Mouse (Mus musculus) cerebellum, postnatal 25 days (tissue): ENCODE results near the gene Vamp8.

Experiments
- DNase-seq, 2 experiments: peaks; one replicate each; pipeline ENCODE4 v3.0.0; 2021; ENCODE audit warnings: mixed read lengths in 2 of 2

The Vamp8 gene

DNA sequence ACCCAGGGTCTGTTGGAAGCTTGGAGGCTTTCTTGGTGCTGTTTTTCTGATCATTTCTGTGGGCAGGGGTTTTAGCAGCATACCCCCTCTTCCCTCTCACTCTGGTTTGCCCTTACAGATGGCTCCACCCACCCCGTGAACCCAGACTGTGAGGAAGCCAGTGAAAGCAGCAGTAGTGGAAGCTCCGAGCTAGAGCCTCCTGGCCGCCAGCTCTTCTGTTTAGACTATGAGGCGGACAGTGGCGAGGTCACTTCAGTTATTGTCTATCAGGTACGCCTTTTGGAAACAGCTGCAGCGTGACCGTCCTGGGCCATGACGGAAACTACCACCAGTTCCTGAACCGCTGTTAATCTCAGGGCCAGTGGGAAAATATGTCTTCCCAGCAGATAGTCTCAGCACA, 42.1 kb downstream of the Vamp8 start:
- no peak for DNase-seq

DNA sequence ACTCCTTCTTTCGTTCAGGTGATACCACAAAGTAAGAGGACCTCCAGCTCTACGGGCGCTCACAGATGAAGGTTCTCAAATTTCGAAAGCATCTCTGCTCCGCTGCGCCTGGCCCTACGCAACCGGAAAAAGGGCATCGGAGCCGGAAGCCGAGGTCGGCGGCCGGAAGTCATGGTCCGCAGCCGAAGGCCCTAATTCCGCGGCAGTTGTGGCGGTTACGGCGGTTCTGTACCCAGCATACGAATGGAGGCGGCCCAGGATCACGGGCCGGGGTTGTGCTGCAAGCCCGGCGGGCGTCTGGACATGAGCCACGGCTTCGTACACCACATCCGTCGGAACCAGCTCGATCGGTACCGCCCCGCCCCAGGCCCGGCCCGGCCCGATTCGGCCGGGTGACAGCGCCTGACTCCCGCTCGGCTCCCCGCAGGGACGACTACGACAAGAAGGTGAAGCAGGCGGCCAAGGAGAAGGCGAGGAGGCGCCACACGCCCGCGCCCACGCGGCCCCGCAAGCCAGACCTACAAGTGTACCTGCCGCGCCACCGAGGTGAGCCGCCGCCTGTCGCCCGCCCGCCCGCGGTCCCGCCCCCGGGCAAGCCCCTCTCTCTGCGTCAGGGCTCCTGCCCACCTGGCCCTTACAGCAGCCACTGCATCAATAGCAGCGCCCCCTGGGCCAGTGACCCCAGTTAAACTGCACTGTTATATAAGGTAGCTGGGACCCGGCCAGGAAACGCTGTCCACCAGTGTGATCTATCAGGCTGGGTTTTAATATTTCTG, 43.1 kb downstream of the Vamp8 start, which contains the start of gene 0610030E20Rik:
Gene 0610030E20Rik (plus strand): TSS at position 152 of the 776 bp plus-strand sequence.
- peak; percentile 86 for DNase-seq

DNA sequence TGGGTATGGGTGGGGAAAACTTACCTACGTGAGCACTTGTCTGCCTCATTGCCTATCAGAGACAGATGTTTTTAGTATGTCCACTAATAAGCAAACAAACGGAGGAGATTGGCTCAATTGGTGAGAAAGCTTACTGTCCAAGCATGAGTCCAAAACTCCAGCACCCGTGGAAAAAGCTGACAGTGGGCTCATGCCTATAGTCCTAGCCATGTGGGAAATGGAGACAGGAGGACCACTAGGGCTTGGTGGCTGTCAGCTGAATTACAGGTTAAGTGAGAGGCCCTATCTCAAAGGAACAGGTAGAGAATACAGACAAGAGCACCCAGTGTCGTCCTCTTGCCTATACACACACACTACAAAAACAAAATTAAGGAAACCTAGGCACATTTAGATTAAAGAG, 44.2 kb downstream of the Vamp8 start:
- no peak for DNase-seq

DNA sequence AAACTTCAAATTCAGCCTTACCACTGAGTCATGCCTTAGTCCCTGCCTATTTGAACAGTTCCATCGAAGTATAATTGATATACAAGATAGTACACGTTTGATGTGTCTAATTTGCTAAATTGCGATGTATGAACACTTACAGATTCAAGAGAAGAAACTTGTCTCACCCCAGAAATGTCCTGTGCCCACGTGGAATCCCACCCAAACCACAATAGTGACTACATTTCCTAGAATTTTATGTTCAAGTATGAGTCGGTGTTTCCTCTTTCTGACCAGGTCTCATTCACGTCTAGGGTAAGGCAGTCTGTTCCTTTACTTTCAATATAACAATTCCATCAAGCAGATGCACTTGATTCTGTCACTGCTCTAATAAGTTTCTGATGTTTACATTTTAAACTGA, 44.9 kb downstream of the Vamp8 start:
- DNase-seq, result no peak

DNA sequence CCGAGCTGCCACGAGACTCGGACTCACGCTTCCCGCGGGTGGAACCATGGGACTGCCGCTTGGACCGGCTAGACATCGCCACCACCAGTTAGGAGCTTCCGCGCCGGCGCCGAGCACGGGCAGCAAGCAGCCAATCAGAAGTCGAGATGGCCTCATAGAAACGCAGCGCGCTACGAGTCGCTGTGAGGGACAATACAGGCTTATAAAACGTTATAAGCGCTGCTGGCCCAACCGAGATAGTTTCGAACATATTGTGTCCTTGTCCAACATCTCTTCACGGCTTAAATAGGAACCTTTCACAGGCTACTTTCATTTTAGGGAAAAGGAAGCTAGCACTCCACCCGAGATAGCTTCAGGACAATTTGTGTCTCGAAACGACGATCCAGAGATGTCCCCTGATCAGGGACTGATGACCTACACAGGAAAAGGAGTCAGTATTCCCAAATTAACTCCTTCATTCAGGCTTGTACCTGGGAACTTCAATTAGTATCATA, 45.4 kb downstream of the Vamp8 start, which contains the start of gene Usp39:
Gene Usp39 (minus strand): TSS at position 111 of the 494 bp plus-strand sequence.
- peak; percentile 96 to 97 for DNase-seq

DNA sequence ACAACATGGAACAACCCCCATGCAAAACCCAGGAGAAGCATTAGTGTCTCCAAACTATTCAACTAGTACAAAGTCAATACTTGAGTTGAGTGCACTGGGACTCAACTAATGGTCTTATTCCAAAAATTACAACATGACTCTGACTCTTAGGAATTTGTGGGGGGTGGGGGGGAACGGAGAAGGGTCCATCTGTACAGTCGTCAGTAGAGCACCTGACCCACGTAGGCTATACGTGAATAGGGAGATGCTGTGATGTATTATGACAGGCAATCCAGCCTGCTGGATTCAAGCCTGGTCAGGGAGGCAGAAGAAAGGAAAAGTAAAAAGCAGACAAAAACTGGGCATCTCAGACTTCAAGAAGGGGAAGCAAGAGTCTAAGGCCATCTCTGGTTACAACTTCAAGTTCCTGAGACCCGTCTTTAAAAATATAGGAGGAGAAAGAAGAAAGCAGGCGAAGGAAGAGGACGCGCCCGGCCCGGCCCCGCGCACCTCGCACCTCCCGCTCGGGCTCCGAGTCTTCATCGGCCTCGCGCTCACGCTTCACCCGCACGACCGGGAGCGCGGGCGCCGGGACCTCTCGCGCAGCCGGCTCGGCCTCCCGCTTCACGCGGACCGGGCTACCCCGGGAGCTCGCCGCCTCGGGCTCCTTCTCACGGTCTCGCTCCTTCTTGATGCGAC, 46.0 kb downstream of the Vamp8 start:
- no peak for DNase-seq

DNA sequence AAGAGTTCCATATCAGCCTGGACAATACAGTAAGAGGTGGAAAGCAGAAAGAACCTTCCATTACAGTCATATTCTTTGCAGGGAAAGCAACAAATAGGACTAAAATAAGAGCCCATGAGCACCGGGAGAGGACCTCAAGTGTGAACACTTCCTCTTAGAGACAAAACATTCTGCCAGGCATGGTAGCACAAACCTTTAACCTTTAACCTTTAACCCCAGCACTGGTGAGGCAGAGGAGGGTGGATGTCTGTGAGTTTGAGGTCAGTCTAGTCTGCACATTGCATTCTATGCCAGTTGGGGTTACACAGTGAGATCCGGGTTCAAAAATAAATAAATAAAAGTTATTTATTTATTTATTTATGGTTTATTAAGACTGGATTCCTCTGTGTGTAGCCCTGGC, 50.0 kb downstream of the Vamp8 start:
- no peak for DNase-seq
